Mouse (Mus musculus) left cerebral cortex, postnatal 10 days (tissue): ENCODE measurements around the gene Fam120a. TPM values are rescaled to one million over a fixed set of nuclear protein-coding genes. Genes with fewer than 3 reads are reported as not detected.

ENCODE experiments used
- DNase-seq, 2 experiments: peaks; one replicate each; pipeline ENCODE4 v3.0.0; 2021 to 2022; ENCODE audit warnings: low spot score in 2 of 2, mixed read lengths in 1 of 2; ENCODE audit errors: extremely low spot score in 1 of 2
- intact Hi-C: fragments of 180-260 bp; cut with DNase I; formaldehyde crosslinking; loops from one replicate; pipeline ENCODE4 v1.15.1; 2025
- total RNA-seq, 2 experiments: library from RNA; stranded (reverse); gene quantifications; 2 replicates each; pipeline ENCODE4 v1.2.3; 2021

The Fam120a gene
- total RNA-seq, 2 experiments from 2014 or later, result 95.2 to 96.8 TPM

DNA sequence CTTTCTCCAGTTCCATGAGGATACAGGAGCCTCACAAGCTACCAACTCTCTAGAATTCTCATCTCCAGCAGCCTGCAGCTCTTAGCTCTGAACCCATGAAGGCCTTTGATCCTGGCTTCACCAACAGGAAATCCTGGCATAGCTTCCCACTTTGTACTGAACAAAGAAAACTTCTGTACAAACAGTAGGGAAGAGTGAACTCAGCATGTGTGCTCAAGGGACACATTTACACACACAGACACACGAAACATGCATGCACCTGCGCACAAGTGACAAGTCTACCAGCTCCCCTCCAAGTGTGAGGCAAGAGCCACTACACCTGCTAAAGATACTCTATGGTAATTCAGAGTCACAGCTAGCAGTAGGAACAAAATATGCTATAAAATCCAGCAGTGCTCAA is 45.1 kb downstream of the Fam120a start:
- intact Hi-C loops, result no loop called here
- DNase-seq, result no peak

DNA sequence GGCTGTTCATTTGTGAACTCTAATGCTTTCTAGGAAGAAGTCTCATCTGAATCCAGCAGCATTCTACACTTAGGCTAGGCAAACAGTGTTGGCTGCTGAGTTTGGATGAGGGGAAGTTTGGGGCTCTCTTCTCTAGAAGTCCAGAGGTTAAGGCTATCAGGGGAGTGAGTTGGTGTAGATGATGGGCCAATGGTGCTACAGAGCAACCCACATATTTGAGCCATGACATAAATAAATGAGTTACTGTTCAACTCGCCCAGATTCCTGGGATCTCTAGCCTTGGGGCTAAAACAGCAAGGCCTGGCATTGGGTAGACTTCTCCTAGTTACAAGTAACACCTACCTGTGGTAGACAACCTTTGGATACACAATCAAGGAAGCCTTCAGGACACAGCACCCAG is 46.6 kb downstream of the Fam120a start:
- no peak for DNase-seq
- intact Hi-C loops, result no loop called here

DNA sequence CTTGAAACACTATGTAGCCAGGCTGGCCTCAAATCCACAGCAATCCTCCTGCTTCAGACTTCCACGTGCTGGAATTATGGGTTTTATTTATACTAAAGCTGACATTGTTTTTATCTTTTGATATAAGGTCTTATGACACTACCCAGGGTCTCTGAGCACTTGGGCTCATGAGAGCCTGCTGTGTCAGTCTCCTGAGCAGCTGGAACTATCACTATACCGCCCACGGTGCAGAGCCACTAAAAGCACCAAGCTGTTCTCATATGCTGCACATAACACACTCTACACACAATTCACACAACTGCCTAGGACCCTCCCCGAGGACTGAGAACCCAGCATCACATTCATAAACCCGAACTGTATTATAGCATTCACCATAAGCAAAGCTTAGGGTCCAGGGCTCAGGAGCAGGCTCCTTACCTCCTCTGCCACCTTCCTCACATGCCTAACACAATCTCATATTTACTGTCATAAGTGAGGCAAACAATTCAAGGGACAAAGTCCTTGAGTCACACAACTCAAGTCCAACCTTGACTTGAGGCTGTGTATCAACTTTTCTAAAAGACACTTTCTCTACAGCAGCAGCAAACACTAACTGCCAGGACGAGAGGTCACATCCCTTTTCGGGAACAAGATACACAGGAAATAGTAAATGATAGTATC is 47.9 kb downstream of the Fam120a start:
- intact Hi-C loops, result no loop called here
- DNase-seq, result no peak

DNA sequence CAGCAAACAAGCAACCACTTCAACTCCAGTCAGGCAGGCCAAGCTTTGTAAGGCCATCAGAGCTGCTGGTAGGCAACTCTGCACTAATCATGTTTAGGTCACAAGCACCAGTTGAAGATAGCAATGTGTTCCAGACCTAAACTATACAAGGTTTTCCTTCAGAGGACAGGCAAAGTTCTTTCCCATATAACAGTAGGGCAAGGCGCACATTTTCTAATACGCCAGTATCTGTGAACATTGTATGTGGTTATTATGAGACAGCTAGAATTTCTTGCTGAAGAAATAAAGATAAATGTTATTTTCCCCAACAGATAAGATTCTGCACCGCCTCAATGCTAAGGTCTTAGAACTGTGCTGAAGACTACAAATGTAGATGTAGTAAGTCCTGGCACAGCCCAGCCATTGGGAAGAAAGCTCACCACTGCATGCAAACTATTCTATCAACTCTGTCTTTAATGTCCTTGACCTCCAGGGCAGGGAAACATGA is 50.7 kb downstream of the Fam120a start:
- intact Hi-C loops, result no loop called here
- DNase-seq, result no peak

- DNase-seq, result no peak
- intact Hi-C loops, result no loop called here
These were observed 54.1 kb downstream of the Fam120a start for GRCm38 (mm10) chr13:48913680-48914079.

DNA sequence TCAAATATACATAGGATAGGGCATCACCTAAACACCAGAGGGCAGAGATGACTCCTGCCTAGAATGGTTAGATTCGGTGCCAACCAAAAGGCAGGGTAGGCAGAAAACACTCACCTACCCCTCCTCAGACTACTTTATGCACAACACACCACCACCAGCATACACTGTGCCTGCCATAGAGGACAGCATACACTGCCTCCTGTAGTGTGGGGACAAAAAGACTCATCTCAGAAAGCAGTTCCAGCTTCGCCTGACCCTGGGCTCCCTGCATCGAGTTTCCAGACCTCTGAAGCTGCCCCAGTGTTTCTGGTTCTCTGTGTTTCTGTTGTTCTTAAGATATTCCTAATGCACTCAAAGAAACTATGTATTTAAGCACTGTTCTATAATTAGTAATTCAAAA is 54.7 kb downstream of the Fam120a start:
- no peak for DNase-seq
- intact Hi-C loops, result no loop called here

GRCm38 (mm10) chr13:48911426-48911825 is 56.4 kb downstream of the Fam120a start:
- intact Hi-C loops, result no loop called here
- DNase-seq, result no peak

DNA sequence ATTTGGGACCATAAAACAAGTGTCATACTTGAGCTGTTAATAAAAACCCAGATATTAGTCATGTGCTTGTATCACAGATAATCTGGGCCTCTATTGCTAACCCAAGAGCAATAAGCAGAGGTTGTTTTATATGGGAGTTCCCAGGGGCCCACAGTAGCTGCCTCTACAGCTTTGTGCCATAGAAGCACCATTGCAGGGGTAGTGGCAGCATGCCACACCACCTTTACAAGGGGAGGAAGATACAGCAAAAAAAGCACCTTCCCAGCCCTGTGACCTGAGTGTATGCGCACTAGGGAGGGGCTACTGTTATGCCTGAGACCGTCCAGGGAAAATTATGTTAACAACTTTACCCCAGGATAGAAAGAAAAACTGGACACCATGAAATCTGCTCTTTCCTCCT is 62.4 kb downstream of the Fam120a start:
- DNase-seq, result no peak
- intact Hi-C loops, result no loop called here

DNA sequence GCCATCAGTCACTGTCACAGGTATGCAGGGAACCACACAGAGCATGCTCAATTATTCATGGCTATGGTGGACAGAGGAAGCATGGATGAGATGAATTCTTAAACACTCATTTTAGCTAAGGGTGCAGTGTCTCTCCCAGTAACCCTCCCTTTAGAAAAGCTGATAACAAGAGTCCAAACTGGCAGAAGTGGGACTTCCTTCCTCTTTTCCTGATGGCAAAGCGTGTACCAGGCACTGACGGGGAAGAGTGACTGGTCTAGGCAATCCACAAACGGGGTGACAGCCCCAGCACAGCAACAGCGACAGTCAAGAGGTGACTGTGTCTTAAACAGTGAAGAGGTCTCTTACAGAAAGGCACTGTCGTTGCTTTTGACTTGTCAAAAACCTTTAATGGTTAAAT is 72.4 kb downstream of the Fam120a start:
- DNase-seq, result no peak
- intact Hi-C loops, result no loop called here

- no peak for DNase-seq
- intact Hi-C loops, result no loop called here
These were observed 77.4 kb downstream of the Fam120a start for GRCm38 (mm10) chr13:48890260-48890960.

- intact Hi-C loops, result loop anchor here (10.0 kb wide), 1 partner anchor 296 kb away; no protein-coding TSS in a partner anchor
- peak; percentile 98 to 99 for DNase-seq
These were observed 89.3 kb downstream of the Fam120a start for GRCm38 (mm10) chr13:48878534-48878933.

DNA sequence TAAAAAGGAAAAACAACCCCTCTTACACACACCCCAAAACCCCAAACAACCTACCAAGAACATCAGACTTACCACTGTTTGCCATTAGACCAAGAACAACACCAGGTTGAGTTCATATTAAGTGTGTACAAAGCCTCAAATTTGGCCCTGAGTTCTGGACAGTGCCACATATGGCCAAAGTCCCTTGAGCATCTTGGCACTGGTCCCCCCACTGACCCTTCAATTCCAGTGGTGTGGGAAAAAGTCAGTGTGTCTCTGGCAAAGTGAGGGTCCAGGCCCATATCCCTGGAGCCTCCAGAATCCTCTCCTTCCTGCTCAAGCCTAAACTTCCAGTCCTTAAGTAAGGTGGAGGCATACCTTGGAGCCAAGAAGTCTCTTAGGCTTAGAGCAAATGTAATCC is 90.0 kb downstream of the Fam120a start:
- intact Hi-C loops, result loop anchor here (10.0 kb wide), 1 partner anchor 297 kb away; no protein-coding TSS in a partner anchor
- no peak for DNase-seq

GRCm38 (mm10) chr13:48872726-48873125 is 95.1 kb downstream of the Fam120a start:
- intact Hi-C loops, result loop anchor here (5.0 to 10.0 kb wide), 2 partner anchors 205 to 302 kb away; no protein-coding TSS in a partner anchor
- DNase-seq, result no peak

- intact Hi-C loops, result loop anchor here (5.0 to 10.0 kb wide), 2 partner anchors 205 to 303 kb away; no protein-coding TSS in a partner anchor
- DNase-seq, result no peak
These were observed 95.8 kb downstream of the Fam120a start for GRCm38 (mm10) chr13:48871887-48872606.

GRCm38 (mm10) chr13:48870771-48871731 is 96.8 kb downstream of the Fam120a start, which contains the start of gene Phf2:
Gene Phf2 (minus strand): TSS chr13:48871119.
- intact Hi-C loops, result loop anchor here (5.0 to 10.0 kb wide), 2 partner anchors 204 to 304 kb away; no protein-coding TSS in a partner anchor
- peak in 1 of 2 experiments; percentile 55 for DNase-seq

DNA sequence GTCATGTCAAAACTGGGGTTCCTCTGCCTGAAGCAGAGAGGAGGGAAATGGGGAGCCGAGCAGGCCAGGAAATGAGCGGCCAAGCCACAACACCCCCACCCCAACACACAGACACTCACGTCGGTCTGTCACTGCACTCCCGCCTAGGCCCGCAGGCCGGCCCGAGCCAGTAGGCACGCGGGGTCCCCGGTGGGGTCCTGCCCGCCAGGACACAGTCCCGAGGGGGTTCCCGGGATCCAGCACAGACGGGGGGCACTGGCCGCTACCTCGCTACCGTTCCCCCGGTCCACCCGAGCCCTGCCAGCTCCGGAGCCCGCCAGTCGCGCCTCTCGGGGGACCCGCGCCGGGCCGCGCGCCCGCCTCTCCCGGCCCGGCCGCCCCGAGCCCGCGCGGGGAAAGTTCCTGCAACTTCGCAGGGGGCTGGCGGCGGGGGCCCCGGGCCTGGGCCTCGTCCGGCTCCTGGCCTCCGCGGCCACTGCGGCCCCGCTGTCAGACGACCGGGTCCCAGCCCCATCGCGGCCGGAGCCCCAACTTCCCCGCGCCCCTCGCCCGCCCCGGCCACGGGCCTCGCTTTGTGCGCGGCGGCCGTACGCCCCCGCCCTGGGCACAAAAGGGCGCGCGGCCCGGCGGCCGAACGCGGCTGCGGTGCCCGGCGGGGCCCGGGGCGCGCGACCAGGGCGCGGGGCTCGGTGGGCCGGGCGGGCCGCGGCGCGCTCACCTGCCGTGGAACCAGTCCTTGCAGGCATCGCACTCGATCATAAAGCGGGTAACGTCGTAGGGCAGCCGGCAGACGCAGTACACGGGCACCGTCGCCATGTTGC is 97.7 kb downstream of the Fam120a start:
- DNase-seq, result peak in 1 of 2 experiments; percentile 64
- intact Hi-C loops, result loop anchor here (5.0 to 10.0 kb wide), 2 partner anchors 203 to 305 kb away; no protein-coding TSS in a partner anchor

DNA sequence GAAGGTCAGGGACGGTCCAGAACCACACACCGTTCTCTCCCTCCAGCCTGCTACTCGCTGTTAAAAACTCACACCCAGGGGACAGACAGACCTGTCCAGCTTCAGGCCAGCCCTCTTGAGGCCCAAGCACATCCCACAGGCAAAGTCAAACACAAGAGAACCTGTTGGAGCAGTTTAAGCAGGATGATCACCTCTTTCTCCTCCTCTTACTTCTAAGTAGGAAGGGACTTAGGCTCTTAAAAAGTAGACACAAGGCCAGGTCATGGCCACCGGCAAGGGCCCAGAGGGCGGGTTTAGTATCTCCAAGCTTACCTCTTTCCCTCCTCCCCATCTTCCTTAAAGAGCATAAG is 98.2 kb downstream of the Fam120a start:
- no peak for DNase-seq
- intact Hi-C loops, result no loop called here
